Mouse (Mus musculus): ENCODE data around the gene Prc1.

GRCm38 (mm10) chr7:80255981-80256380 is 38.3 kb upstream of the Prc1 start:
- TF ChIP-seq CTCF (IDR thresholded peaks at IDR 0.05; ENCODE audit: low read depth, low read length) (no peak), POLR2A (IDR thresholded peaks at IDR 0.05; ENCODE audit: borderline replicate concordance, low read depth, low read length) (no peak)

All from bone marrow macrophage, adult 2 months (primary cell).